Mouse (Mus musculus) liver, embryonic 12.5 days (tissue): ENCODE measurements around the gene Tbx4. TPM values are rescaled to one million over a fixed set of nuclear protein-coding genes. Genes with fewer than 3 reads are reported as not detected.

ENCODE experiments used
- ATAC-seq: fragments of 200-750 bp; cut with Nextera tagmentation; 2 replicates; pipeline ENCODE4 v1.8.0; 2017; ENCODE audit warnings: moderate number of reproducible peaks, mild to moderate bottlenecking, moderate library complexity
- H3K27ac ChIP-seq: fragments of 300-500 bp; sonication (generic); 2 replicates; pipeline ENCODE4 v1.5.1; 2016; ENCODE audit warnings: mild to moderate bottlenecking
- H3K27me3 ChIP-seq: fragments of 300-500 bp; sonication (generic); replicated peaks from 2 replicates; pipeline ENCODE4 v1.6.1; 2016; ENCODE audit warnings: mild to moderate bottlenecking, moderate library complexity
- H3K36me3 ChIP-seq: fragments of 300-500 bp; sonication (generic); 2 replicates; pipeline ENCODE4 v1.6.1; 2016; ENCODE audit warnings: mild to moderate bottlenecking, moderate library complexity
- H3K4me1 ChIP-seq: fragments of 300-500 bp; sonication (generic); 2 replicates; pipeline ENCODE4 v1.6.1; 2016
- H3K4me2 ChIP-seq: fragments of 300-500 bp; sonication (generic); 2 replicates; pipeline ENCODE4 v1.6.1; 2016; ENCODE audit warnings: mild to moderate bottlenecking, moderate library complexity
- H3K4me3 ChIP-seq: fragments of 300-500 bp; sonication (generic); 2 replicates; pipeline ENCODE4 v1.5.1; 2016; ENCODE audit warnings: mild to moderate bottlenecking, moderate library complexity
- H3K9ac ChIP-seq: fragments of 300-500 bp; sonication (generic); 2 replicates; pipeline ENCODE4 v1.6.1; 2016; ENCODE audit warnings: mild to moderate bottlenecking, moderate library complexity
- H3K9me3 ChIP-seq: fragments of 300-500 bp; sonication (generic); replicated peaks from 2 replicates; pipeline ENCODE4 v1.6.1; 2016; ENCODE audit warnings: mild to moderate bottlenecking, moderate library complexity
- WGBS: fragments of 180-500 bp; shearing (Covaris S2); methylation state at CpG from one replicate; pipeline ENCODE4 v1.1.7; 2016; ENCODE audit not compliant: insufficient replicate concordance; 5-methylcytosine and 5-hydroxymethylcytosine counted together
- polyA plus RNA-seq: library from polyadenylated mRNA; unstranded; fragments of >200 nt; fragmentation: Nextera tagmentation; extraction: Ambion mirVana; gene quantifications from 2 replicates; pipeline ENCODE4 v1.2.1, GENCODE M21; 2016

Tbx4 gene
- polyA plus RNA-seq, 1 experiment from 2014 or later, result 0.12 TPM

GRCm38 (mm10) chr11:85876059-85876788 lies 10.0 kb upstream of the Tbx4 start:
- Histone ChIP-seq H3K4me1 (no peaks in the 10 kb centered on the region), H3K27ac (no peak overlapping the region), H3K36me3 (no peaks in the 10 kb centered on the region), H3K4me3 (no peak overlapping the region), H3K9ac (no peak overlapping the region), H3K27me3 (peaks cover 68% of the 10 kb centered on the region), H3K9me3 (no peaks in the 10 kb centered on the region), H3K4me2 (no peak overlapping the region)
- no peak for ATAC-seq
- 62% methylated on average over 24 of the region's 24 CpGs for WGBS

GRCm38 (mm10) chr11:85884498-85884897 lies 1.7 kb upstream of the Tbx4 start:
- Histone ChIP-seq H3K36me3 (no peaks in the 10 kb centered on the region), H3K9ac (no peak overlapping the region), H3K4me1 (peaks cover 12% of the 10 kb centered on the region), H3K27ac (no peak overlapping the region), H3K9me3 (no peaks in the 10 kb centered on the region), H3K4me2 (no peak overlapping the region), H3K4me3 (no peak overlapping the region), H3K27me3 (peaks cover 97% of the 10 kb centered on the region)
- ATAC-seq, result no peak
- 51% methylated on average over 4 of the region's 4 CpGs for WGBS

GRCm38 (mm10) chr11:85886429-85886785 lies 185 bp downstream of the Tbx4 start:
- H3K4me1 ChIP-seq, result peaks cover 15% of the 10 kb centered on the region
- H3K9me3 ChIP-seq, result no peaks in the 10 kb centered on the region
- no peak overlapping the region for H3K4me3 ChIP-seq
- ATAC-seq, result no peak
- no peak overlapping the region for H3K4me2 ChIP-seq
- 10% methylated on average over 22 of the region's 22 CpGs for WGBS
- H3K36me3 ChIP-seq, result no peaks in the 10 kb centered on the region
- H3K9ac ChIP-seq, result no peak overlapping the region
- H3K27me3 ChIP-seq, result peaks cover 97% of the 10 kb centered on the region
- no peak overlapping the region for H3K27ac ChIP-seq

GRCm38 (mm10) chr11:85887273-85887672 lies 1.1 kb downstream of the Tbx4 start:
- peaks cover 97% of the 10 kb centered on the region for H3K27me3 ChIP-seq
- peaks cover 15% of the 10 kb centered on the region for H3K4me1 ChIP-seq
- no peak overlapping the region for H3K4me3 ChIP-seq
- 36% methylated on average over 6 of the region's 6 CpGs for WGBS
- H3K4me2 ChIP-seq, result no peak overlapping the region
- H3K27ac ChIP-seq, result no peak overlapping the region
- H3K36me3 ChIP-seq, result no peaks in the 10 kb centered on the region
- H3K9ac ChIP-seq, result no peak overlapping the region
- ATAC-seq, result no peak
- H3K9me3 ChIP-seq, result no peaks in the 10 kb centered on the region

- no peak overlapping the region for H3K4me3 ChIP-seq
- H3K27me3 ChIP-seq, result peaks cover 97% of the 10 kb centered on the region
- H3K27ac ChIP-seq, result no peak overlapping the region
- no peak overlapping the region for H3K9ac ChIP-seq
- H3K4me2 ChIP-seq, result peak overlapping the region; percentile 20; the same call in 1 of the 2 replicates
- no peaks in the 10 kb centered on the region for H3K36me3 ChIP-seq
- ATAC-seq, result no peak
- no peaks in the 10 kb centered on the region for H3K9me3 ChIP-seq
- H3K4me1 ChIP-seq, result peaks cover 15% of the 10 kb centered on the region
- WGBS, result 4% methylated on average over 17 of the region's 17 CpGs
These were observed 1.7 kb downstream of the Tbx4 start for GRCm38 (mm10) chr11:85887801-85888450.

GRCm38 (mm10) chr11:85888451-85888961 lies 2.3 kb downstream of the Tbx4 start:
- H3K27ac ChIP-seq, result no peak overlapping the region
- 0 out of 2 replicates have a peak, but pooled peaks have one; percentile 18 for ATAC-seq

GRCm38 (mm10) chr11:85889056-85889729 lies 3.0 kb downstream of the Tbx4 start:
- no peak overlapping the region for H3K4me2 ChIP-seq
- H3K4me3 ChIP-seq, result no peak overlapping the region
- no peaks in the 10 kb centered on the region for H3K36me3 ChIP-seq
- H3K4me1 ChIP-seq, result peaks cover 15% of the 10 kb centered on the region
- no peaks in the 10 kb centered on the region for H3K9me3 ChIP-seq
- H3K9ac ChIP-seq, result no peak overlapping the region
- peaks cover 97% of the 10 kb centered on the region for H3K27me3 ChIP-seq
- WGBS, result 22% methylated on average over 8 of the region's 8 CpGs
- H3K27ac ChIP-seq, result no peak overlapping the region
- ATAC-seq, result no peak

More at GRCm38 (mm10) chr11:85888451-85888961, 2.3 kb downstream of the Tbx4 start:
- peaks cover 15% of the 10 kb centered on the region for H3K4me1 ChIP-seq
- 2% methylated on average over 26 of the region's 26 CpGs for WGBS
- H3K9ac ChIP-seq, result no peak overlapping the region
- peaks cover 97% of the 10 kb centered on the region for H3K27me3 ChIP-seq
- H3K4me2 ChIP-seq, result peak overlapping the region; percentile 20; the same call in 1 of the 2 replicates
- H3K36me3 ChIP-seq, result no peaks in the 10 kb centered on the region
- no peak overlapping the region for H3K4me3 ChIP-seq
- H3K9me3 ChIP-seq, result no peaks in the 10 kb centered on the region

GRCm38 (mm10) chr11:85889730-85890562 lies 3.7 kb downstream of the Tbx4 start:
- peaks cover 97% of the 10 kb centered on the region for H3K27me3 ChIP-seq
- 4% methylated on average over 45 of the region's 47 CpGs for WGBS
- no peak overlapping the region for H3K4me3 ChIP-seq
- H3K4me2 ChIP-seq, result no peak overlapping the region; the same call in 1 of the 2 replicates
- peak; percentile 24; the same call in 1 of the 2 replicates for ATAC-seq
- H3K9ac ChIP-seq, result no peak overlapping the region
- H3K9me3 ChIP-seq, result no peaks in the 10 kb centered on the region
- no peak overlapping the region for H3K27ac ChIP-seq
- peaks cover 16% of the 10 kb centered on the region for H3K4me1 ChIP-seq
- H3K36me3 ChIP-seq, result no peaks in the 10 kb centered on the region

- no peak overlapping the region for H3K4me3 ChIP-seq
These were observed 4.3 kb downstream of the Tbx4 start for GRCm38 (mm10) chr11:85890563-85890845.

GRCm38 (mm10) chr11:85891010-85891691 lies 4.9 kb downstream of the Tbx4 start:
- H3K9ac ChIP-seq, result no peak overlapping the region
- H3K4me1 ChIP-seq, result peaks cover 20% of the 10 kb centered on the region
- ATAC-seq, result no peak
- 5% methylated on average over 13 of the region's 13 CpGs for WGBS
- H3K4me3 ChIP-seq, result no peak overlapping the region
- no peaks in the 10 kb centered on the region for H3K9me3 ChIP-seq
- no peak overlapping the region for H3K4me2 ChIP-seq
- H3K36me3 ChIP-seq, result no peaks in the 10 kb centered on the region
- no peak overlapping the region for H3K27ac ChIP-seq
- peaks cover 97% of the 10 kb centered on the region for H3K27me3 ChIP-seq

More at GRCm38 (mm10) chr11:85890563-85890845, 4.3 kb downstream of the Tbx4 start:
- WGBS, result 5% methylated on average over 13 of the region's 13 CpGs
- H3K27ac ChIP-seq, result no peak overlapping the region
- no peak overlapping the region for H3K9ac ChIP-seq
- ATAC-seq, result no peak
- H3K4me1 ChIP-seq, result peaks cover 20% of the 10 kb centered on the region
- H3K36me3 ChIP-seq, result no peaks in the 10 kb centered on the region
- H3K27me3 ChIP-seq, result peaks cover 97% of the 10 kb centered on the region
- H3K9me3 ChIP-seq, result no peaks in the 10 kb centered on the region
- H3K4me2 ChIP-seq, result no peak overlapping the region

GRCm38 (mm10) chr11:85891692-85892040 lies 5.4 kb downstream of the Tbx4 start:
- Histone ChIP-seq H3K4me3 (no peak overlapping the region), H3K27ac (no peak overlapping the region), H3K4me2 (no peak overlapping the region), H3K36me3 (no peaks in the 10 kb centered on the region), H3K27me3 (peaks cover 97% of the 10 kb centered on the region), H3K4me1 (peaks cover 20% of the 10 kb centered on the region), H3K9ac (no peak overlapping the region), H3K9me3 (no peaks in the 10 kb centered on the region)
- ATAC-seq, result no peak
- WGBS, result 7% methylated on average over 2 of the region's 2 CpGs
